Mouse (Mus musculus) ES-Bruce4 (cell line): ENCODE results near the gene Lhcgr.

ENCODE experiments used
- CTCF ChIP-seq: IDR thresholded peaks from one replicate; pipeline ENCODE4 v1.8.1; 2011; ENCODE audit warnings: low read depth, low read length
- POLR2A ChIP-seq: IDR thresholded peaks from one replicate; pipeline ENCODE4 v1.8.1; 2011; ENCODE audit warnings: low read length; ENCODE audit not compliant: insufficient read depth

DNA sequence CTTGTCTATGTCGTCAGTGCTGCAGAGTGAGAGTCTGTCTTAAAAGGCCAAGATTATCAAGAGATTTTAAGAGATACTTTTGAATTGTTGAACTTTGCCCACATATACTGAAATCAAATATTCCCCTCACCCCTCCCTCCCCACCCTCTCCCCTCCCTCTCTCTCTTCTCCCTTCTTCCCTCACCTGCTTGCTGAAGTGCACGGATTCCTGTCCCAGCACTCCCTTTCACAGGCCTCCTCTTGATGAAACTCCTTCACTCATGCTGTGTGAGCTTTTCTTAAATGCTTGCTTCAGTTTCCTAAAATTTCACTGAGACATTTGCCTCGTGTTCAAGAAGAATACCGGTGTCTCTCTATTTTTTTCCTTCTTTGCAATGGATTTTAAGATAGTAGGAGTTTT lies 88.7 kb downstream of the Lhcgr start:
- TF ChIP-seq CTCF (no peak), POLR2A (no peak)
